Mouse (Mus musculus): ENCODE results near the gene Sergef. TPM values are rescaled to one million over a fixed set of nuclear protein-coding genes. Genes with fewer than 3 reads are reported as not detected.

The Sergef gene
- polyA plus RNA-seq, 1 experiment from 2014 or later = 44.1 TPM

GRCm38 (mm10) chr7:46408606-46409005 is 231.0 kb downstream of the Sergef start:
- Histone ChIP-seq H3K4me1 (replicated peaks; ENCODE audit: control insufficient read depth, insufficient read depth, low read length) (no peaks in the 10 kb centered on the region), H3K36me3 (replicated peaks; ENCODE audit: control insufficient read depth, insufficient read depth) (peaks cover 8% of the 10 kb centered on the region; the same call in 1 of the 2 replicates), H3K27ac (no peak overlapping the region), H3K4me3 (replicated peaks; ENCODE audit: low read length) (no peak overlapping the region), H3K4me2 (replicated peaks) (no peak overlapping the region), H3K9me3 (ENCODE audit: control insufficient read depth, low read length) (no peaks in the 10 kb centered on the region), H3K27me3 (ENCODE audit: control insufficient read depth, insufficient read depth, low read length) (no peaks in the 10 kb centered on the region), H3K9ac (no peak overlapping the region)
- 84% methylated on average over 9 of the region's 9 CpGs for WGBS
- no peak for DNase-seq (ENCODE audit: low spot score)
- ATAC-seq (ENCODE audit: low FRiP score) = no peak

- Histone ChIP-seq H3K9me3 (ENCODE audit: control insufficient read depth, low read length) (no peaks in the 10 kb centered on the region), H3K9ac (no peak overlapping the region), H3K27ac (no peak overlapping the region), H3K27me3 (ENCODE audit: control insufficient read depth, insufficient read depth, low read length) (no peaks in the 10 kb centered on the region), H3K36me3 (replicated peaks; ENCODE audit: control insufficient read depth, insufficient read depth) (peaks cover 11% of the 10 kb centered on the region; the same call in 1 of the 2 replicates), H3K4me2 (replicated peaks) (no peak overlapping the region), H3K4me3 (replicated peaks; ENCODE audit: low read length) (no peak overlapping the region), H3K4me1 (replicated peaks; ENCODE audit: control insufficient read depth, insufficient read depth, low read length) (peaks cover 22% of the 10 kb centered on the region)
- ATAC-seq (ENCODE audit: low FRiP score) (no peak), DNase-seq (ENCODE audit: low spot score) (no peak)
- WGBS = 89% methylated on average over 6 of the region's 7 CpGs
These were observed 234.9 kb downstream of the Sergef start for GRCm38 (mm10) chr7:46404756-46405155.

- DNase-seq (ENCODE audit: low spot score) = no peak
- Histone ChIP-seq H3K36me3 (replicated peaks; ENCODE audit: control insufficient read depth, insufficient read depth) (peaks cover 11% of the 10 kb centered on the region; the same call in 1 of the 2 replicates), H3K4me3 (replicated peaks; ENCODE audit: low read length) (no peak overlapping the region), H3K27me3 (ENCODE audit: control insufficient read depth, insufficient read depth, low read length) (no peaks in the 10 kb centered on the region), H3K27ac (no peak overlapping the region), H3K9ac (no peak overlapping the region), H3K4me2 (replicated peaks) (no peak overlapping the region), H3K4me1 (replicated peaks; ENCODE audit: control insufficient read depth, insufficient read depth, low read length) (peaks cover 31% of the 10 kb centered on the region), H3K9me3 (ENCODE audit: control insufficient read depth, low read length) (no peaks in the 10 kb centered on the region)
- WGBS = 77% methylated on average over 15 of the region's 15 CpGs
- no peak for ATAC-seq (ENCODE audit: low FRiP score)
These were observed 235.8 kb downstream of the Sergef start for GRCm38 (mm10) chr7:46403616-46404485.

GRCm38 (mm10) chr7:46401371-46402180 is 238.0 kb downstream of the Sergef start:
- H3K4me1 ChIP-seq (replicated peaks; ENCODE audit: control insufficient read depth, insufficient read depth, low read length) = peaks cover 42% of the 10 kb centered on the region
- peaks cover 4% of the 10 kb centered on the region; the same call in 1 of the 2 replicates for H3K27me3 ChIP-seq (ENCODE audit: control insufficient read depth, insufficient read depth, low read length)
- 0 out of 2 replicates have a peak overlapping the region, but pooled peaks have one; percentile 32 for H3K9ac ChIP-seq
- no peaks in the 10 kb centered on the region for H3K9me3 ChIP-seq (ENCODE audit: control insufficient read depth, low read length)
- H3K4me2 ChIP-seq (replicated peaks) = peak overlapping the region; percentile 72
- 71% methylated on average over 3 of the region's 3 CpGs for WGBS
- ATAC-seq (ENCODE audit: low FRiP score) (no peak), DNase-seq (ENCODE audit: low spot score) (no peak)
- peaks cover 11% of the 10 kb centered on the region; the same call in 1 of the 2 replicates for H3K36me3 ChIP-seq (replicated peaks; ENCODE audit: control insufficient read depth, insufficient read depth)
- H3K4me3 ChIP-seq (replicated peaks; ENCODE audit: low read length) = peak overlapping the region; percentile 84
- no peak overlapping the region for H3K27ac ChIP-seq

- no peak for DNase-seq (ENCODE audit: low spot score)
- Histone ChIP-seq H3K4me1 (replicated peaks; ENCODE audit: control insufficient read depth, insufficient read depth, low read length) (peaks cover 42% of the 10 kb centered on the region), H3K36me3 (replicated peaks; ENCODE audit: control insufficient read depth, insufficient read depth) (peaks cover 9% of the 10 kb centered on the region; the same call in 1 of the 2 replicates), H3K4me2 (replicated peaks) (peak overlapping the region; percentile 72), H3K27ac (no peak overlapping the region), H3K4me3 (replicated peaks; ENCODE audit: low read length) (peak overlapping the region; percentile 84), H3K27me3 (ENCODE audit: control insufficient read depth, insufficient read depth, low read length) (peaks cover 9% of the 10 kb centered on the region), H3K9ac (peak overlapping the region; percentile 59), H3K9me3 (ENCODE audit: control insufficient read depth, low read length) (no peaks in the 10 kb centered on the region)
- WGBS = 31% methylated on average over 8 of the region's 8 CpGs
- ATAC-seq (ENCODE audit: low FRiP score) = no peak
These were observed 239.3 kb downstream of the Sergef start for GRCm38 (mm10) chr7:46400346-46400745.

GRCm38 (mm10) chr7:46399676-46400075 is 239.9 kb downstream of the Sergef start:
- H3K9me3 ChIP-seq (ENCODE audit: control insufficient read depth, low read length) = no peaks in the 10 kb centered on the region
- no peak for DNase-seq (ENCODE audit: low spot score)
- H3K4me3 ChIP-seq (replicated peaks; ENCODE audit: low read length) = peak overlapping the region; percentile 84
- H3K4me2 ChIP-seq (replicated peaks) = peak overlapping the region; percentile 72
- H3K27me3 ChIP-seq (ENCODE audit: control insufficient read depth, insufficient read depth, low read length) = peaks cover 15% of the 10 kb centered on the region
- peak overlapping the region; percentile 59 for H3K9ac ChIP-seq
- no peak overlapping the region for H3K27ac ChIP-seq
- WGBS = 89% methylated on average over 1 of the region's 1 CpGs
- peaks cover 42% of the 10 kb centered on the region for H3K4me1 ChIP-seq (replicated peaks; ENCODE audit: control insufficient read depth, insufficient read depth, low read length)
- H3K36me3 ChIP-seq (replicated peaks; ENCODE audit: control insufficient read depth, insufficient read depth) = 0 out of 2 replicates have a peak, but pooled peaks cover 3% of the 10 kb centered on the region
- ATAC-seq (ENCODE audit: low FRiP score) = no peak

GRCm38 (mm10) chr7:46398612-46399011 is 241.0 kb downstream of the Sergef start:
- ATAC-seq (ENCODE audit: low FRiP score) = no peak
- H3K27me3 ChIP-seq (ENCODE audit: control insufficient read depth, insufficient read depth, low read length) = peaks cover 25% of the 10 kb centered on the region
- H3K4me1 ChIP-seq (replicated peaks; ENCODE audit: control insufficient read depth, insufficient read depth, low read length) = peaks cover 42% of the 10 kb centered on the region
- WGBS = 61% methylated on average over 4 of the region's 4 CpGs
- no peak for DNase-seq (ENCODE audit: low spot score)
- H3K4me3 ChIP-seq (replicated peaks; ENCODE audit: low read length) = peak overlapping the region; percentile 84
- H3K9me3 ChIP-seq (ENCODE audit: control insufficient read depth, low read length) = no peaks in the 10 kb centered on the region
- peak overlapping the region; percentile 96; the same call in 1 of the 2 replicates for H3K9ac ChIP-seq
- H3K36me3 ChIP-seq (replicated peaks; ENCODE audit: control insufficient read depth, insufficient read depth) = 0 out of 2 replicates have a peak, but pooled peaks cover 3% of the 10 kb centered on the region
- H3K4me2 ChIP-seq (replicated peaks) = peak overlapping the region; percentile 72
- no peak overlapping the region for H3K27ac ChIP-seq

GRCm38 (mm10) chr7:46397732-46398333 is 241.8 kb downstream of the Sergef start:
- Histone ChIP-seq H3K27me3 (ENCODE audit: control insufficient read depth, insufficient read depth, low read length) (peaks cover 27% of the 10 kb centered on the region), H3K36me3 (replicated peaks; ENCODE audit: control insufficient read depth, insufficient read depth) (0 out of 2 replicates have a peak, but pooled peaks cover 3% of the 10 kb centered on the region), H3K4me3 (replicated peaks; ENCODE audit: low read length) (peak overlapping the region; percentile 84), H3K27ac (no peak overlapping the region), H3K9me3 (ENCODE audit: control insufficient read depth, low read length) (no peaks in the 10 kb centered on the region), H3K4me2 (replicated peaks) (peak overlapping the region; percentile 72), H3K4me1 (replicated peaks; ENCODE audit: control insufficient read depth, insufficient read depth, low read length) (peaks cover 42% of the 10 kb centered on the region), H3K9ac (peak overlapping the region; percentile 96)
- 10% methylated on average over 69 of the region's 70 CpGs for WGBS
- no peak for DNase-seq (ENCODE audit: low spot score)
- ATAC-seq (ENCODE audit: low FRiP score) = no peak
